Mouse (Mus musculus) megakaryocyte-erythroid progenitor cell, adult 5-6 weeks (primary cell): Measurements from ENCODE around the gene Hnrnpu. TPM values are rescaled to one million over a fixed set of nuclear protein-coding genes. Genes with fewer than 3 reads are reported as not detected.
"Not testable (repeated sequence)": the region's sequence is repeated elsewhere in the genome, so short reads cannot be mapped to it uniquely, and the experiment has no call there.

Experiments used
- ATAC-seq: replicated peaks from 2 replicates; pipeline ENCODE4 v1.8.0; 2016; ENCODE audit warnings: mild to moderate bottlenecking, inconsistent platforms; ENCODE audit not compliant: severe bottlenecking, poor library complexity, low FRiP score, low TSS enrichment
- total RNA-seq, 2 experiments: library from RNA; stranded (forward) in 1 of 2; stranded (reverse) in 1 of 2; fragments of 200-1000, 215-1000 nt in 1 of 2; fragments of >200 nt in 1 of 2; fragmentation: Nextera tagmentation in 1 of 2; gene quantifications; 2 replicates each; pipeline ENCODE4 v1.2.3; 2014 to 2017

Gene Hnrnpu
- total RNA-seq, 2 experiments from 2014 or later = 517 to 728 TPM

DNA sequence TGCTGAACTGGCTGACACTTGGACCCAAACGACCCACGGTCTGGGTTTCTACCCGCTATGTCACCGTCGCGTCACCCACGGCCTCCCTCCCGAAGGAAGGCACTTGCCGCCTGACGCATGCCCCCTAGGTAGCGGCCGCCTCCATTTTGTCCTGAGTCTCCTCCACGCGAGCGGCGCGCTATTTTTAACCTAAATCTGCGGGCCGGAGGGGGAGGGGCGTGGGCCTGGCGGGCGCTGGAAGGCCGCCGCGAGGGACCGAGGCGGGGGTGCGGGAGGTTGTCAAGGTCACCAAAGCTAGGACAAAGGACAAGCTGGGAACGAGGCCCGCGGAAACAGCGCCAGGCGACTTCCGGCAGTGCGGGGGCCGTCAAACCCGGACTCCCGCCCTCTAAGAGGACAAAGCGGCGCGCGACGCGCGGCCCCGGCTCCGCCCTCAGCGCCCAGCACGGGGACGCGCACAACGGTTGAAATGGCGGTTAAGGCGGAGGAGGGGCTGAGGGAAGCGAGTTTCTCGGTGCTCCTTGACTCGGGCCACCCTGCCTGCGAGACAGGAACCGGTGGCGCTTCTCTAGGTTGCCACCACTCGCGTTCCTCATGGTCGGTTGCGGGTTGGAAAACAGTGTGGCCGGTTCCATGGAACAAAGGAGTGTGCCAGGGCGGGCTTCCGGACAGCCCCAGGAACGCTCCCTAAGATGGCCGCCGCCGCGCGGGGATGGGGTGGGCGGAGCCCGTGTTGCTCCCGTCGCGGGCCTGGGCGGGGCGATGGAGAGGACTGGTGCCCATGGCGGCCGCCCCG lies 19.0 kb downstream of the Hnrnpu start, which contains the start of gene Cox20:
Gene Cox20, plus strand, starts transcription at position 742 of the 796 bp plus-strand sequence.
- ATAC-seq = peak; percentile 66

DNA sequence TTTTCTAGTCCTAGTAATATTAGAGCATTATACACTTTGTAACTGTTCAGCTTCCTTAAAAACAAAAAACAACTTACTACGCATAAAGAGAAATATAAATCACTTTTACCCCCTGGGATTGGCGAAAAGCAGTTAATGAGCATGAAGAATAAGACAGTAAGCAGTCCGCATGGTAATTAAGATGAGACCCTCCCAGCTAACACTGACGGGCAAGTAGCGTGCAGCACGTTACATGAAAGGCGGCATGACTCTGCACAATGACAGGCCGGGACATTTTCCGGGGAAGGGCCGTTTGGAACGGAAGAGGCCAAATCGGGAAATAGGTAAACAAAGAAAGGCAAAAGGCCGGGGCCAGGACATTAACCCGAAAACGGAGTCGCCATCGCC lies 19.6 kb downstream of the Hnrnpu start:
- ATAC-seq = peak; percentile 34

DNA sequence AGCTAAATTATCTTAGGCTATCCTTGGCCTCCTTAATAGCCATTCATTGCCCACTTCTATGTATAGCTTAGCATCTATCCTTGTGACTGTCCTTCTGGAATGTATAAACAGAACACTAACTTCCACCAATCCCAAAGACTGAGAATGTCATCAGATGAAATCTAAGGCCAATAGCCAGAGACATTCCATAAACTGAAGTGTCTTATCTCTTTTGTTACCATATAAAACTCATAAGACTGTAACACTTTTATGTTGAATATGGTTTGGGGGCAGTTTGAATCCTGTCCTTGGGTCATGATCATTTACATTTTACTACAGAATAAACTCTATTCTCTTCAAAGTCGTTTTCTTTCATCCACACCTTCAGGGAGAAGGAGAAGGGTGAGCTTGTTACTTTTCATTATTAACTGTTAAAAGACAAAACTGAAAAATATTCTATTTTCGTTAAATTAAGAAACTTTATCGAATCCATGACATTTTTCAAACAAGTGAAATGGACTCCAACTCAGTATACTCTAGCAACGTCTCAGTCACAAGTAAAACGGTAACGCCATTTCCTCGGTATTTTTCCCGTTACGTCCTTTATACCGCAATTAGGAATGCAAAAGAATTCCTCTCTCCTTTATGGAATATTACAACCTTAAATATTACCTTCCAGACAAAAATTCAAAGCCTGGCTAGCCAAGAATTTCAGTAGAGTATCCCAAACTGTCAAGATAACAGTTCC lies 20.2 kb downstream of the Hnrnpu start:
- no peak for ATAC-seq

DNA sequence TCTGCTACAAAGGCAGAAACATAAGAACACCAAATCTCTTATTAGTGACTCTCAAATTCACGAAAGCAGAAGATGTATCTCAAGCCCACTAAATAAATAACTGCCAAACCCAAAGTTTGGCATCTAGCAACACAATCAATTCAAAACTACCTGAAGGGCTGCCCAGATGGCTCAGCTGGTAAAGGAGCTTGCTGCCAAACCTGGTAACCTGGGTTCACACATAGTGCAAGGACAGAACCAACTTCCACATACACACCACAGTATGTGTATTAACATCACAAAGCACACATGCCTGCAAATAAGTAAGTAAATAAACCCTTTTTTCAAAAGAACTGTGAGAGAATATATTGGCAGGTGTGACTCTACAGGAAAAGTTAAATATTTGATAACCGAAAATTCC lies 23.4 kb downstream of the Hnrnpu start:
- ATAC-seq = no peak

DNA sequence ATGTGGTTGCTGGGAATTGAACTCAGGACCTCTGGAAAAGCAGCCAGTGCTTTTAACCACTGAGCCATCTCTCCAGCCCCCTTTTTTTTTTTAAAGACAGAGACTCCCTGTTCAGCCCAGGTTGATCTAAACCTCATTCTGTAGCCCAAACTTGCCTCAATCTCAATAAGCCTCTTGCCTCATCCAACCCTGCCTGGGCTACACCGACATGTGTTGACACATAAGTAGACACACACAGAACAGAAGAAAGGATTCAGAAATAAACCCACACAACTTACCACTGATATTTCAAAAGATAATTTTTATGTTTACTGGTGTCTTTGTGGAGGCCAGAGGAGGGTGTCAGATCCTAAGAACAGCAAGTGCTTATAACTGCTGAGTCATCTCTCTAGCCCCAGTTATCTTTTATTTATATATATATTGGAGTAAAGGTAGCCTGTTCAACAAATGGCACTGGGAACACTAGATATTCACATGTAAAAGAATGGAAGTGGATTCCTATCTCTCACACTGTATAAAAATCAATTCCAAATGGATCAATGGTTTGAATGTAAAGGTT lies 24.5 kb downstream of the Hnrnpu start:
- ATAC-seq = peak; percentile 27; the same call in 1 of the 2 replicates

DNA sequence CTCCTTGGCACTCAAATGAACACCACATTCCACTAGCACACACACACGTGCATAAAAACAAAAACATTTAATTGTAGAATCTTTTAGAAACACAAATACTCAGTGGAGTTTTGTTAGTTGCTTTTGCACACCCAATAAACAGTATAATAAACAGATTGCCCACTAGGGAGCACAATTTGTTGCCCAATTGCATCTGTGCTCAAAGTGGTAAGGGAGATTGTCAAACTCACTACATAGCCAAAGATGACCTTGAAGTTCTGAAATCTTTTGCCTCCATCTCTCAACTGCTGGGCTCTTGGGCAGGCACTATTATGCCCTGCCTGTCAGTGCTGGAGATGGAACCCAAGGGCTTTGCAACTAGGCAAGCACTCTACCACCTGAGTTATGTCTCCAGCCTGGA lies 27.5 kb downstream of the Hnrnpu start:
- ATAC-seq = peak; percentile 23; the same call in 1 of the 2 replicates

DNA sequence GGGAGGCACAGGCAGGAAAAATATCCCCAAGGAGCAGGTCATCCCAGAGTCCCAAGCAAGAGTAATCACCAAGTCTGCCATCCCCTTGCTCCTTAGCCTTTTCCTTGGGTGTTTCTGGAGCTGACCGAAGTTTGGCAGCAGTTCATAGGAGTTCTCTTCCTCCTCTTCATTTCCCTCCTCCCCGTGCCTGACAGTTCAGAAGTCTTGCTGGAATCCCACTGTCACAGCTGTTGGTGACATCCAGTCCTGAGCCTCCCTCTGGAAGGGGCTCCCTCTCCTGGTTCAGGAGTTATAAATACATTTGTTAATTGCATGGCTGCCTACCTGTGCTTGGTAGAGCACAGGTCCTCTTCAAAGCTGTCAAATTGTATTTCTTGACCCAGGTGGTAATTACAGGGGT lies 28.1 kb downstream of the Hnrnpu start:
- ATAC-seq = no peak

DNA sequence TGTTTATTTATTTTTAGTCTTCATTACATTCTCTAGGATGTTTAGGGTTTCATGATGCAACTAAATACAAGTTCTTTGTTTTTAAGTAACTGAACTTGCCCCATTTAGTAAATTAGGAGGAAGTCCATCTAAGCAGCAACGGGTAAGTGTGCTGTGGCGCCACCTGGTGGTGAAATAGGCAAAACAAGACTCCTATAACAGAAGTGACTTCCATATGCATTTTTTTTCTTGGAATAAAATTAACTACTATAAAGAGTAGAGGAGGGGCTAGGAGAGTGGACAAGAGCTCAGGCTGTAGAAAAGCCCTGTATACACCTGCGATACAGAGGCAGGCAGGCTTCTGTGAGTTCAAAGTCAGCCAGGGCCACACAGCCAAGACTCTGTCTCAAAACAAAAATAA lies 34.2 kb downstream of the Hnrnpu start:
- ATAC-seq = peak; percentile 74

DNA sequence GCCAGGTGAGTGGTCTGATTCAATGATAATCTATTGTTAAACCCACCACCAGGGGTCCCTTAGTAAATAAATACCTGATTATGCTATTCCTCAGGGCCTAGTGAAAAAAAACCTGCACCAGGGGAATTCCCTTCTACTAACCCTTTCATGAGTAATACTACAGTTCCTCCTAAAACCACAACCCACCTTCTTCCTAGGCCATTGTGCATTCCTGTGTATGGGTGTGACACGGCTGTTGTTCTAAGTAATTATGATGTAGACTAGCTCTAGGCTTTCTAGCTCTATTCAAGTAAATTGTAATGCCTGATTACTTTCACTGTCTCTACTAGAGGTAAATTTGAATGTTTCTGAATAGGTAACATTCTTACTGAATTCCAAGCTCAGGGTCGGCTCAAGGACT lies 36.3 kb downstream of the Hnrnpu start:
- not testable (repeated sequence) for ATAC-seq

DNA sequence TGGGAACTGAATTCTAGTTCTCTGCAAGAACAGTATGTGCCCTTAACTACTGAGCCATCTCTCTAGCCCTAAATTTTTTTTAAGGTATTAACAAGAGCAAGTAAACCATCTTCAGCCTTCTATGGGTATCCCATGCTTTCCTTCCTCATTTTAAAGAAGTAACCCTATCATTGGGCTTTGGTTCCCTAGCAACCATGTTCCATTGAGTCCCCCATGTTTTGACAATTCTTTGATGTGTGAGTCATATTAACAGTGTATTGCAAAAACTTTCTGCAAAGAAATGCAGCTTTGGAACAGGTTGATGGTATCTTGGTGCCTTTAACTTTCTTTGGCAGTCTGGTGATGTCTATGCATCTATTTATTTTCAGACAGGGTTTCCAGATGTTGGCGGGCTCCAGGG lies 43.5 kb downstream of the Hnrnpu start:
- no peak for ATAC-seq

DNA sequence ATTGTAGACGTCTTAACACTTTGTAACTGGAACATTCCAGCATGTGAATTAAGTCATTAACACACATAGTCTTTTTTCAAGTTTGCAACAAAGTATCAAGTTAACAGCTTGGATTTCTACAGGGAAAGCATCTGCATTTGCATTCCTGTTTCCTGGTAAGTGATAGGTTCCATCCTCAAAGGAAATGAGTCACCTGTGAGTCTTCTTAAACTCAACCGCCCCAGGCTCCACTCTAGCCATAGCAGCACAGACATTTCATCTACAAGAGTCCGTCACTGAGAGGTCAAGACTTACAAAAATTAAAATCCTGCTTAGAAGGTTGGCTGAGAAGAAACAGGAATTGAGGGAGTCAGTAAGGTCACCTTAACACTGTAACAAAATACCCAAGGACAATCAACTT lies 45.9 kb downstream of the Hnrnpu start:
- no peak for ATAC-seq

DNA sequence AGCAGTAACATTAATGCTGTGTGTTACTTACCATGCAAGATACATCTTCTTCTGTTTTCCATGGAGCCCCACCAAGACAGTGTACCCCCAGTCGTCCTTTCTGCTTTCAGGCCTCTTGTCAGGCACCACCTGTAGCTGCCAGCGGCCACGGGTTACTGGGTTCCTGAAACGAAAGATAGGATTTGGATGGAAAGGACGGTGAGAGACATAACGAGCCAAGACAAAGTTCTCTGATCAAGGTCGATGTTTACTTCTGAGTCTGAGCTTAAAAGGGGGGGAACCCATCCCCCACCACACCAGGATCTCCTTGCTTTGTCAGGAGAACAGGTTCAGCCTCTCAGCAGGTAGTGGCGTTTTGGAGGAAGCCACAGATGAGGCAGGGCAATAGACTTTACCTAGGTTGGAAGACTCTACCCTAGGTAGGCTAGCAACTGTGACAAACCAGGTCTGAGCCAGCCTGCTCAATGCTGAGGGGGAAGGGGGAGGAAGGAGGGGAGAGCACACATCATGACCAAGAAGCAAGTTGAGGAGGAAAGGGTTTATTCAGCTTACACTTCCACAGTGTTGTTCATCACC lies 49.9 kb downstream of the Hnrnpu start:
- ATAC-seq = no peak

DNA sequence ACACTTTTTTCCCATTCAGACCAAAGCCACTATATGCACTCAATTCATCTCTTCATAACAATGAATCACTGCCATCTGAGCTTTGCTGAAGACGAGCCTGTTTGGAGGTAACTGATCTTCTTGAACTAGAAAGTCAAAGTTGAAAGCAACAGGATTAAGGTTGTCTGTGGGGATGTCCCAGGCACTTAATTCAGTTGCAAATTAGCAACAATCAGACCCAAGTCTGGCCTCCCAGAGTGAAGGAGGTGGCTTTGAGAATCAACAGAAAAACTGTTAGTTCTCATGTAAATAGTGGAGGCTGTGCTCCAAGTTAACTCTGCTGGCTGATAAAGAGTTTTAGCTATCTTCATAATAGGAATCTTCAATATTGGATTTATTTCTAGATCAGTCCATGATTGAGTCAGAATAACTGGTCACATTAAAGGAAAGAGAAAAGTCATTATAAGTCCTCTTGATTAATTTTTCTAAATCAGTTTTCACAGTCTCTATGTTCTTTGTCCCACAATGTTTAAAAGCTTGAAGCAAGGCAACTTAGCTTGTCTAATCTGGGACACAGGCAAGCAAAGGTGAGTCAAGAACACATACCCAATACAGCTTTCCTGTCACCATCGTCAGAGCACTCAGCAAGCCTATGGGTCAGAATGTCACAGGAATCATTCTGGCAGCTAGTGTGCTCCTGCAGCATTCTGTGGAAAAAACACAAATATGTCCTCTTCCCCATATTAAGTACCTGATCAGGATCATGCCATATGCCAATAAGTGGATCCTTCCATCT lies 53.5 kb downstream of the Hnrnpu start:
- no peak for ATAC-seq

DNA sequence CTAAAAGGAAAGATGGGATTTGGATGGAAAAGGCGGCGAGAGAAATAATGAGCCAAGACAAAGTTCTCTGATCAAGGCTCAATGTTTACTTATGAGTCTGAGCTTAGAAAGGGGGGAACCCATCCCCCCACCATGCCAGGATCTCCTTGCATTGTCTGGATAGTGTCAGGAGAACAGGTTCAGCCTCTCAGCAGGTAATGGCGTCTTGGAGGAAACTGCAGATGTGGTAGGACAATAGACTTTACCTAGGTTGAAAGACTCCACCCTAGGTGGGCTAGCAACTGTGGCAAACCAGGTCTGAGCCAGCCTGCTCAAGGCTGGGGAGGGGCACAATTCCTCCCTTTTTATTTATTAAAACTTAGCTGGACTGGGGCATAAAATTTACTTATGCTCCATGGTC lies 54.3 kb downstream of the Hnrnpu start:
- not testable (repeated sequence) for ATAC-seq

DNA sequence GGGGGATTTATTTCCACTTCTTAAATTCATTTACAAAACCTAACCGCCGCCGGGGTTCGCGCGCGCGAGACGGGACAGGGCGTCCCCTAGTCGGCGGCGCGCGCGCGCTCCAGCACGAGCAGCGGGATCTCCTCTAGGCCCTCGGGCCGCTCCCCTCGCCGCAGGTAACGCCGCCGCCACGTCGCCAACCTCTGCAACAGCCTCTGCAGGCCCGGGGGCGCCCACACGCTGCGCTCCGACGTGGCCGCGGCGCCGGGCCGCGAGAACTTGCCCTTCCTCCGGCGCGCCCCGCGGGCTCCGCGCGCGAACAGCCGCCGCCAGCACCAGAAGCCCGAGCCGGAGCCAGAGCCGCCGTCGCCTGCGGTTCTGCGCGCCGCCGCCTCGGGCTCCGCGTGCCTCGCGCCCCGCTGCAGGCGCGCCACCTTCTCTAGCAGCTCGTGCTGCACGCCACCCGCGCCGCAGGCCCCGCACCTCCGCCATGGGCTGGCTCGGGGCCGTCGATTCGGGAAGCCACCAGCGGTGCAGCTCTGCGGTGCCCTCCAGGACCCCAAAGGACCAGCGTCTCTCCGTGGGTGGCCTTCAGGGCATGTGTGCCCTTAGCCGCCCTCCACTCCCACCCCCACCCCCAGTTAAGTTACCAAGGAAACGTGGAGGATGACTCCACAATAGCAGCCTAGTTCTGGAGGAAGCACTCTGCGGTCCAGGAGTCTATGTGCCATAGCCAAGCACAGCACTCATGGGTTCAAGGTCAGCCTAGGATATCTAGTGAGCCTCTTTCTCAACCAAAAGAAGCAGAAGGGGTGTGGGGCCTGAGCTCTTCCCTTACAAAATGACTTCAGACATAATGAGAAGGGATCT lies 61.3 kb downstream of the Hnrnpu start:
- ATAC-seq = peak; percentile 84

DNA sequence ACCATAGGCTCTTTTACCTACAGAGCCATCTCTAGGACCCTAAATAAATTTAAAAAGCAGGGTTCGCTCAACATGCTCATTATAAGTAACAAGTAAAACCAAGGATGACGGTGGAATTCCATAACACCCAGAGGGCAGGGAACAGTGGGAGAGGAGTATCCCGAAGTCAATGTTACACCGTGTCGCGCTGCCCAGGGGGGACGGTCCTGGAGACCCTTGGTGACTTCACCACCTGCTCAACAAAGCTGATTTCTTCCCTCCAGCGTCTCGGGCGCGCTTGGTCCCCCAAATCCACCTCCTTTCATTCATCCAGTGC lies 61.9 kb downstream of the Hnrnpu start:
- ATAC-seq = no peak

DNA sequence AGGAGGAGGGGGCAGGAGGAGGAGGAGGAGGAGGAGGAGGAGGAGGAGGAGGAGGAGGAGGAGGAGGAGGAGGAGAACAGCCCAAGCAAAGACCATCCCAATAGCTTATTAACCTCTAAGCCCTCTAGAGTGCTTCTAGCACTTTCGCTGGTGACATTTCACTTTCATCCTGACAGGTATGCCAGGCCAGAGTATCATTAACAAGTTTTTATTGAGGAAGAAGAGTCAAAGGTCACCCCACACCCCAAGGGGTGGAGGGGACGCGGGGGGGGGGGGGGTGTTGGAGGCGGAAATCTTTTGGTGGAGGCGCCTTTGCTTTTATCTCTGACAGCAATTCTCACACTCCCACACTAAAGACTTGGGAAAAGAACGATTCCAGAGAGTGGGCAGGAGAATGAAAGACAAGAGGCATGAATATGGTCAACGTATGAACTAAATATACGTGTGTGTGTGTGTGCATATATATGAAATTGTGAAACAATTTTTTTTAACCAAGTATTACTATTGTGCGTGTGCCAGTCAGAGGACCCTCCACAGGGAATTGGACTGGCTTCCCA lies 62.3 kb downstream of the Hnrnpu start:
- ATAC-seq = no peak
